Mouse (Mus musculus): ENCODE measurements around the gene Olfr3.

The Olfr3 gene

DNA sequence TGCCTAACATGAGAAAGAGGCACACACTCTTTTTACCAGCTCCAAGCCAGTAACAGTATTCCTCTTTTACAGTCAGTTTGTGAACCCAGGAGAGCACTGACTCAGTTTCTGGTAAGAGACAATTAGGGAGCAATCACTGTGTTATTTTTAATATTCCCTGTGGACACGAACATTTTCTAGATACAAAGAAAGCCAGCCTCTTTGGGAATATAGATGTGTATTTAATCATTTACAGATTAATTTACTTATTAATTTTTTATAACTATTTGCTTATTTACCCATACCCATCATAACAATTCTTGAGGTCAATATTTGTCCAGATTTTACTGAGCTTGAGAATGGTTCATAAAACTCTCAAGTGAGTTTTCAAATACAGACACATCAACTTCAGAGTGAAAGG lies at the start of gene Olfr3:
Olfr3 (minus strand) TSS at position 101 of the 400 bp plus-strand sequence.
- CTCF ChIA-PET = no interaction called here
- POLR2A ChIA-PET = no interaction called here

DNA sequence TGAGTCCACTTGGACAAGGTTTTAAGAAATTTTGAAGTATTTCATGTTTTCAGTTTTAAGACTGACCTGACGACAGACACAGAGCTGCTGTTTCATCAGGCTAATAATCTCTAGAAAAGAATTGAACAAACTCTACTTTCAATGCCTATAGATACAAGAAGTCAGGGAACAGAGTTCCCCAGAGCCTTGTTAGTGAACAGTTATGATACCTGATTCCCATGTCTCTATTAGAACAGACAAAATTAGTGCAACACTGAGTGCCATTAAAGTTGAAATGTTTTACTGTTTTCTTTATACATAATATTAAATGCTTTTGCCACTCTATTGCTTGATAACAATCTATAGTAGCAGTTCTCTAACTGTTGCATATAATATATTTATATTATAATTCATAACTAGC lies 45.7 kb upstream of the Olfr3 start, which contains the start of gene Olfr351:
Olfr351 (minus strand) TSS at position 101 of the 400 bp plus-strand sequence.
- CTCF ChIA-PET = no interaction called here
- POLR2A ChIA-PET = no interaction called here

DNA sequence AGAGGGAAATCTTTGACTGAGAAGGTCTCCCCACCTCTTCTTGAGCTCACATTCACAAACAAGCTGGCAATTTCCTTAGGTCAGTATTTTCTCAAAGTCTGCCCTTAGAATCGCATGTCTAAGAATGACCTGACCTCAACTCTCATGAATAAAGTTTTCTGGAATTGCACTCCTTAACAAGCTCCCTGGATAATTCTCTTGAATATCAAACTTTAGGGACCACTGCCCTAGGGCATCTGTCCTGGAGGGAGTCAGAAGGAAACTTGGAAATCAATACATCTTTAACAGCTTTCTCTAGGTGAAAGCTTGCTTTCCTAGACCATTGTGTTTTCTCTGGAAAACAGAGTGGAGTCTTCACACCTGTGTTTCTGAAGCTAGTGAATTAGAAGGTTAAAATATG lies 29.2 kb upstream of the Olfr3 start, which contains the start of gene Olfr350:
Olfr350 (plus strand) TSS at position 301 of the 400 bp plus-strand sequence.
- ChIA-PET CTCF (interaction anchor here in 1 of 4 experiments (0.6 kb wide), 1 partner anchor 1909 kb away, joined by 6 read pairs; no protein-coding TSS in a partner anchor), POLR2A (interaction anchor here in 1 of 4 experiments (0.5 kb wide), 1 partner anchor 1294 kb away, joined by 4 read pairs; no protein-coding TSS in a partner anchor)

DNA sequence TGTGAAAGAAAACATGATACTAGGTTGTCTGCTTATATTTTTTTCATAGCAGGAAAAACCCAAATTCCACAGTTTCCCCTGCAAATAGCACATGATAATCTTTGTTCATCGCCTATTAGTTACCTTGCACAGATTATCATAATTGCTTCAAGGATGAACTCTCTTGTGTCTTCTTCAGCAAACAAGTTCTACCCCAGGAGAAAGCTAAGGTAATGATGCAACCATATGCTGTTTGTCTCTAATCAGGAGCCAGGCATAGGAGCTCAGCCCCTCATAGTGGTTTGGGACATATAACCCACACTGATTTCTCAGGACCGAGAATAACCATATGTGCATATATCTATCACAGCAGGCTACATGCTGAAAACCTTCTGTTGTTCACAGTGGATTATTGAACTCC lies 26.6 kb downstream of the Olfr3 start, which contains the start of gene Olfr50:
Olfr50 (plus strand) TSS at position 301 of the 400 bp plus-strand sequence.
- ChIA-PET CTCF (no interaction called here), POLR2A (no interaction called here)

DNA sequence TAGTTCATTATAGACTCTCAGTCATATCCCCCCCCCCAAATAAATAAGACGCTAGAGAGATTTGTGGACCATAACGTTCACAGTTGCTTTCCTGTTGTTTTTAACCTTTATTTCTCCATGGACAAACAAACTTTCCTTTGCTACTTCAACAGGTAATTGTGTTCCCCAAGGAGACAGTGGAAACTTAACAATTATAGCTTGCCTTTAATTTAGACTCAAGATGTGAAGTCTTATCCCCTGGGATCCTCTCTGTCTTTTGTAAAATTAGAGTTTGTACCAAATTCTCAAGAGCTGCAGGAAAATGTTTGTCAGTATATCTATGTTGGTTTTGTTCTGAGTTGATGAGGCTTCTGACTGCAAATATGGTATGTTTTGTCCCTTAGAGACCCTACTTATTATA lies 32.9 kb downstream of the Olfr3 start, which contains the start of gene Olfr348:
Olfr348 (plus strand) TSS at position 301 of the 400 bp plus-strand sequence.
- ChIA-PET POLR2A (no interaction called here), CTCF (no interaction called here)
